Mouse (Mus musculus): ENCODE measurements around the gene Spint3. TPM values are rescaled to one million over a fixed set of nuclear protein-coding genes. Genes with fewer than 3 reads are reported as not detected.
A peak's percentile ranks its signal among the peaks of the same experiment; 100 is the strongest.

Spint3 gene
- polyA plus RNA-seq, 1 experiment, result not detected

DNA sequence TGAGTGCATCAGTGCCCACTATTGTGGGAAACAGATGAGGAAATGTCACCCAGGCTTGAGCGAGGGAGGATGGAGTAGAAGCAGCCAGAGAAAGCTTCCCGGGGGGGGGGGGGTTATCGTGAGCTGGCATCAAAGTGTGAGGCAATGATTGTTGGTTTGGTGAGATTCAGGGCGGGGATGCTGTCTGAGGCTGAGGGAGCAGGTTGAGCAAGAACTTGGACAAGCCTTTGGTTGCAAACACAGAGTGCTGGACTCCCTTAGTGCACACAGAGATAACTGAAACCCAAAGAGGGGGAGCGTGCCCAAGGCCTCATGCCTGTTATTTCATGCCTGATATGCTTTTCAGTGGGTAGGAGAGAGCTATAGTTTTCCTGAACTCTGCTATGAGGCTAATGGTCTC is 5.8 kb downstream of the Spint3 start:
- H3K4me3 ChIP-seq (ENCODE audit: insufficient read depth, low read length), result no peak overlapping the region
- no peak overlapping the region for H3K27ac ChIP-seq (ENCODE audit: insufficient read depth, low read length)
- TF ChIP-seq POLR2A (IDR thresholded peaks at IDR 0.05; ENCODE audit: low read depth, low read length), result no peak
- no peak for TF ChIP-seq CTCF (IDR thresholded peaks at IDR 0.05; ENCODE audit: borderline replicate concordance, insufficient read depth, low read length)
- no peaks in the 10 kb centered on the region for H3K4me1 ChIP-seq (ENCODE audit: control insufficient read depth, insufficient read depth, low read length)

DNA sequence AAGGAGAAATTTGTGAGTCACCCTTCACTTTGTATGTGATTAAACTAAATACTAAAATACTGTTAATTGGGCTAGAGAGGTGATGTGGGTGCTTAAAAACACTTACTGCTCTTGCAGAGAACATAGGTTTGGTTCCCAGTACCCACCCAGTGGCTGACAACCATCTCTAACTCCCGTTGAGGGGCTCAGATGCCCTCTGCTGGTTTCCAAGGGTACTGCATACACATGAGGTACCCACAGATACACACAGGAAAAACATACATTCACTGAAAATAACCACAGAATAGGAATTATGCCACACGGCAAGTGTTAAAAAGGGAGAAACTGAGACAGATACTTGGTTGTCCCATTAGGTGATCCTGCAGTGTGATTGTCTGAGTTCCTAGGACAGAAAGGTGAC is 6.3 kb downstream of the Spint3 start:
- Histone ChIP-seq H3K4me1 (ENCODE audit: control insufficient read depth, insufficient read depth, low read length) (no peaks in the 10 kb centered on the region), H3K4me3 (ENCODE audit: insufficient read depth, low read length) (no peak overlapping the region), H3K27ac (ENCODE audit: insufficient read depth, low read length) (no peak overlapping the region)
- no peak for TF ChIP-seq POLR2A (IDR thresholded peaks at IDR 0.05; ENCODE audit: low read depth, low read length)
- TF ChIP-seq CTCF (IDR thresholded peaks at IDR 0.05; ENCODE audit: borderline replicate concordance, insufficient read depth, low read length), result no peak

DNA sequence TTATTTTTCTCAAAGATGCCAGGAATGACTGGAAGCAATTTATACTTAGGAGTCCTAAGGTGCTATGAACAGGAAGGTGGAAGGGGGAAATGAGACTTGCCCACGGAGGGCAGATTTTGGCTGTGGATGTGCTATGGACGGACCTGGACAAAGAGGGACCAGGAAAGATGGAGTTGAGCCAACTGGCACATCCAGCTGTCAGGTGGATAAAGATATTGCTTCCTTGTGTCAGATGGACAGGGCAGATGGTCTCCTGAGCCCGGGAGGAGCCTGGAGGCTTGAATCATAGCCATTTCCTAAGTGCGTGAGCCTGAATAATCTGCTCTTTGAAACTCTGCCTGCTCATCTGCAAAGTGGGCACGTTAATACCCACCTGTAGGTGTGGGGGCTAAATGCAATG is 8.9 kb downstream of the Spint3 start:
- Histone ChIP-seq H3K4me3 (ENCODE audit: insufficient read depth, low read length) (no peak overlapping the region), H3K4me1 (ENCODE audit: control insufficient read depth, insufficient read depth, low read length) (no peaks in the 10 kb centered on the region), H3K27ac (ENCODE audit: insufficient read depth, low read length) (no peak overlapping the region)
- TF ChIP-seq POLR2A (IDR thresholded peaks at IDR 0.05; ENCODE audit: low read depth, low read length) (no peak), CTCF (IDR thresholded peaks at IDR 0.05; ENCODE audit: borderline replicate concordance, insufficient read depth, low read length) (no peak)

DNA sequence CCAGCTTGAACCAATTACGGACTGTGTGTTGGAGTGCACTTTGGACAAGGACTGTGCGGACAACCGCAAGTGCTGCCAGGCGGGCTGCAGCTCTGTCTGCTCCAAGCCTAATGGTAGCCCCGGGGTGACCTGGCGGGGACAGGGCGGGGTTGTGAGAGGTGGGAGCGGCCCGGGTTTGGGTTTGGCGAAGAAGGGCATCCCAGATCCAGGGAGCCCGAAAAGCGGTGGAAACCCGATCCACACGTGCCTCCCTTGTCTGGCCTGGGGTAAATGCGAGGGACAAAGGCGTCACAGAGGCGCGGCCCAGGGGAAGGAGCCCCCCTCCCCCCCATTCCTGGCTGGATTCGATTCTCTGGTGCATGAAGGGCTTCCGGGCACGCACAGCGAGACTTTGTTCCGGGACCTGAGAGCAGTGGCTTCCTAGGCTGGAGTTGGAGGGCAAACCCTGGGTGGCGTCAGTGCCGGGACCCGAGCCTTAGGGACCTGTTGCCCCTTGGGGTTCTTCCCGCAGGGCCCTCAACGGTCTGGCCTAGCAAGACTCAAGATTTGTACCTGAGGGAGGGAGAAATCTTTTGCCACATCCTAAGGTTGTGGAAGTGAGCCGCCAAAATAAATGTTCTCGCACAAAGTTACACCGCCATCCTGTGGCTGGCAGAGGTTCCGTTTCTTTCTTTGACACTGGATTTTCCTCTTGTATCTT is 9.8 kb downstream of the Spint3 start:
- TF ChIP-seq POLR2A (IDR thresholded peaks at IDR 0.05; ENCODE audit: low read depth, low read length) (no peak), CTCF (IDR thresholded peaks at IDR 0.05; ENCODE audit: borderline replicate concordance, insufficient read depth, low read length) (no peak)
- no peak overlapping the region for H3K27ac ChIP-seq (ENCODE audit: insufficient read depth, low read length)

DNA sequence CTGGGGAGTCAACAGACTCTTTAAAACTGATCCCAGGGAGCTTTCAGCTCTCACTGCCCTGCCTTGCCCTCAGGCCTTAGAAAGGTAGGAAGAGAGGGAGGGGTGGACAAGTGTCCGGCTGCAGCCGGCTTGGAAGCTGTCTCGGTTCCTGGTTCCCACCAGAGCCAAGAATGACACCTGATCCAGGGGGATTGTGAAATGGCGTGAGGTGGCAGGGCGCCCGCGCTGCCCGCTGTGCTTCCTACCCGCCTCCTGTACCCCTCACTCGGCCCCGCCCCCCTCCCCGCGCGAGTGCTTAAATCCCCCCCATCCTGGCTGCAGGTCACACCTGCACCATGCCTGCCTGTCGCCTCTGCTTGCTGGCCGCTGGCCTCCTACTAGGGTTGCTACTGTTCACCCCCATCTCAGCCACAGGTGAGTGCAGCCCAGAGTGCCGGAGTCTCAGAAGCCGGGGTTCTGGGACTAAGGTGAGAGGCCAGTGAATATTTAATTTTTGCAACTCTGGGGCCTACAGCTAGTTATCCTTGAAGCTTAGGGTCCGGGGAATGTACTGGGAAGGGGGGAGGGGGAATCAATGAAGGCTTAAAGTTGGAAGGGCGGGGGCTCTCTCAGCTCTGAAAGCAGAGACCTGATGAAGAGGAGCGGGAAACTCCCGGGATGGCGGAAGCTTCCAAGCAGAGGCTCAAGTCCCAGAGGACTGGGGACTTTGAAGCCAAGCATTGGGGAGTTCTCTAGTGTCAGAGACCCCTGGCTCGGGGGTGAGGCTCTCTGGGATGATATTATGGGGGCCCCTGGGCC is 10.7 kb downstream of the Spint3 start, which contains the start of gene Wfdc2:
Gene Wfdc2 (plus strand): TSS at position 23 of the 798 bp plus-strand sequence.
- H3K4me3 ChIP-seq (ENCODE audit: insufficient read depth, low read length), result no peak within 1 kb of the TSS
- H3K27ac ChIP-seq (ENCODE audit: insufficient read depth, low read length), result no peak within 1 kb of the TSS
- H3K4me1 ChIP-seq (ENCODE audit: control insufficient read depth, insufficient read depth, low read length), result peaks cover 7% of the 10 kb centered on the region; the same call in 1 of the 2 replicates
- TF ChIP-seq CTCF (IDR thresholded peaks at IDR 0.05; ENCODE audit: borderline replicate concordance, insufficient read depth, low read length) (no peak), POLR2A (IDR thresholded peaks at IDR 0.05; ENCODE audit: low read depth, low read length) (no peak)

More for the DNA sequence above, 9.8 kb downstream of the Spint3 start:
- H3K4me1 ChIP-seq (ENCODE audit: control insufficient read depth, insufficient read depth, low read length), result peaks cover 6% of the 10 kb centered on the region; the same call in 1 of the 2 replicates
- H3K4me3 ChIP-seq (ENCODE audit: insufficient read depth, low read length), result peak overlapping the region; percentile 1; the same call in 1 of the 2 replicates

DNA sequence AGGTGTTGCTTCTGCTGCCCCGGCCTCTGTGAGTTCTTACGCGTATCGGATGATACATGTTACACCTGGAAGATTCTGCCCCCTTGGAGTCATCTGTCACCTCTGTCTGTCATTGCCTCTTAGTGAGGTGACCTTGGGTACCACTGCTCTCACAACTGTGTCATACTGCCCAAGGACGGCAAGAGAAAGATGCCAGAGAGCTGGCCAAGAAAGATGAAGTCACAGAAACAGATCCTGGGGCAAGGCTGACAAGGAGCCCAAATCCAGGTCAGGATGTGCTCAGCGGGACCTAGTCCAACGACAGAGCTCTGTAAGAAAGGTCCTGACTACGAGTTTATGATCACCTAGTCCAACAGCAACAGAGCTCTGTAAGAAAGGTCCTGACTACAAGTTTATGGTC is 13.2 kb downstream of the Spint3 start:
- TF ChIP-seq POLR2A (IDR thresholded peaks at IDR 0.05; ENCODE audit: low read depth, low read length), result no peak
- TF ChIP-seq CTCF (IDR thresholded peaks at IDR 0.05; ENCODE audit: borderline replicate concordance, insufficient read depth, low read length), result no peak
- Histone ChIP-seq H3K4me1 (ENCODE audit: control insufficient read depth, insufficient read depth, low read length) (peaks cover 7% of the 10 kb centered on the region), H3K27ac (ENCODE audit: insufficient read depth, low read length) (no peak overlapping the region), H3K4me3 (ENCODE audit: insufficient read depth, low read length) (no peak overlapping the region)

- H3K4me3 ChIP-seq (ENCODE audit: insufficient read depth, low read length), result no peak overlapping the region
- peaks cover 7% of the 10 kb centered on the region for H3K4me1 ChIP-seq (ENCODE audit: control insufficient read depth, insufficient read depth, low read length)
- TF ChIP-seq CTCF (IDR thresholded peaks at IDR 0.05; ENCODE audit: borderline replicate concordance, insufficient read depth, low read length) (no peak), POLR2A (IDR thresholded peaks at IDR 0.05; ENCODE audit: low read depth, low read length) (no peak)
- H3K27ac ChIP-seq (ENCODE audit: insufficient read depth, low read length), result no peak overlapping the region
Observed at GRCm38 (mm10) chr2:164558991-164559645, 14.1 kb downstream of the Spint3 start.

GRCm38 (mm10) chr2:164558426-164558825 is 14.8 kb downstream of the Spint3 start:
- Histone ChIP-seq H3K4me1 (ENCODE audit: control insufficient read depth, insufficient read depth, low read length) (peaks cover 7% of the 10 kb centered on the region), H3K4me3 (ENCODE audit: insufficient read depth, low read length) (no peak overlapping the region), H3K27ac (ENCODE audit: insufficient read depth, low read length) (no peak overlapping the region)
- TF ChIP-seq CTCF (IDR thresholded peaks at IDR 0.05; ENCODE audit: borderline replicate concordance, insufficient read depth, low read length), result no peak

GRCm38 (mm10) chr2:164551502-164551901 is 21.8 kb downstream of the Spint3 start:
- TF ChIP-seq POLR2A (IDR thresholded peaks at IDR 0.05; ENCODE audit: low read depth, low read length), result no peak
- TF ChIP-seq CTCF (IDR thresholded peaks at IDR 0.05; ENCODE audit: borderline replicate concordance, insufficient read depth, low read length), result no peak
- peaks cover 6% of the 10 kb centered on the region; the same call in 1 of the 2 replicates for H3K4me1 ChIP-seq (ENCODE audit: control insufficient read depth, insufficient read depth, low read length)
- no peak overlapping the region for H3K27ac ChIP-seq (ENCODE audit: insufficient read depth, low read length)
- no peak overlapping the region for H3K4me3 ChIP-seq (ENCODE audit: insufficient read depth, low read length)
